Mouse (Mus musculus) bone marrow macrophage, adult 2 months (primary cell): ENCODE data around the gene Fnbp4. TPM values are rescaled to one million over a fixed set of nuclear protein-coding genes. Genes with fewer than 3 reads are reported as not detected.
"Not testable (repeated sequence)": the region's sequence is repeated elsewhere in the genome, so short reads cannot be mapped to it uniquely, and the experiment has no call there.

ENCODE experiments used
- H3K27ac ChIP-seq: 2 replicates; pipeline ENCODE4 v1.5.1; 2012; ENCODE audit warnings: low read depth, low read length; ENCODE audit not compliant: insufficient read depth
- H3K4me1 ChIP-seq: 2 replicates; pipeline ENCODE4 v1.6.1; 2012; ENCODE audit warnings: low read length; ENCODE audit not compliant: control insufficient read depth, insufficient read depth
- H3K4me3 ChIP-seq: 2 replicates; pipeline ENCODE4 v1.5.1; 2012; ENCODE audit warnings: mild to moderate bottlenecking, low read length, moderate library complexity; ENCODE audit not compliant: insufficient read depth
- CTCF ChIP-seq: IDR thresholded peaks from 2 replicates; pipeline ENCODE4 v1.5.1; 2012; ENCODE audit warnings: low read depth, mild to moderate bottlenecking, low read length, moderate library complexity
- POLR2A ChIP-seq: IDR thresholded peaks from 2 replicates; pipeline ENCODE4 v1.6.1; 2012; ENCODE audit warnings: mild to moderate bottlenecking, low read depth, low read length, borderline replicate concordance
- polyA plus RNA-seq: library from polyadenylated mRNA; stranded (reverse); fragments of >200 nt; gene quantifications from 2 replicates; pipeline ENCODE4 v1.2.4, GENCODE M21; 2012; ENCODE audit not compliant: missing spikeins, insufficient read depth, insufficient read length

Gene Fnbp4
- polyA plus RNA-seq, 1 experiment: 112 TPM

GRCm38 (mm10) chr2:90822978-90823377 is 77.8 kb downstream of the Fnbp4 start:
- TF ChIP-seq POLR2A: no peak
- TF ChIP-seq CTCF: no peak
- Histone ChIP-seq H3K4me1 (no peaks in the 10 kb centered on the region), H3K27ac (no peak overlapping the region), H3K4me3 (no peak overlapping the region)

- Histone ChIP-seq H3K4me3 (no peak overlapping the region), H3K4me1 (no peaks in the 10 kb centered on the region), H3K27ac (no peak overlapping the region)
- no peak for TF ChIP-seq CTCF
Observed at GRCm38 (mm10) chr2:90823781-90824180, 78.6 kb downstream of the Fnbp4 start.

- H3K27ac ChIP-seq, H3K4me3 ChIP-seq, H3K4me1 ChIP-seq: not testable (repeated sequence)
Observed at GRCm38 (mm10) chr2:90824528-90824927, 79.4 kb downstream of the Fnbp4 start.

- Histone ChIP-seq H3K27ac (no peak overlapping the region), H3K4me1 (no peaks in the 10 kb centered on the region), H3K4me3 (no peak overlapping the region)
- TF ChIP-seq POLR2A: no peak
- TF ChIP-seq CTCF: no peak
Observed at GRCm38 (mm10) chr2:90825515-90826172, 80.5 kb downstream of the Fnbp4 start.

- H3K27ac ChIP-seq: no peak overlapping the region
- TF ChIP-seq CTCF: no peak
- TF ChIP-seq POLR2A: no peak
- H3K4me3 ChIP-seq: no peak overlapping the region
- H3K4me1 ChIP-seq: no peaks in the 10 kb centered on the region
Observed at GRCm38 (mm10) chr2:90828739-90829138, 83.6 kb downstream of the Fnbp4 start.

Other genes with a start within 250 kb of the Fnbp4 start
- 204 and 241 TPM in 2 replicates for gene Ptprj, start 164.7 kb upstream of the Fnbp4 start, polyA plus RNA-seq
- 18.4 and 21.9 TPM in 2 replicates for gene Nup160, start 68.2 kb upstream of the Fnbp4 start, polyA plus RNA-seq
- gene Agbl2, start 37.4 kb downstream of the Fnbp4 start, polyA plus RNA-seq: not detected in 2 replicates
- gene Mtch2, start 101.8 kb downstream of the Fnbp4 start, polyA plus RNA-seq: 106 and 108 TPM in 2 replicates
- gene C1qtnf4, start 140.5 kb downstream of the Fnbp4 start, polyA plus RNA-seq: not detected in 2 replicates
- 16.7 and 24.8 TPM in 2 replicates for gene Kbtbd4, start 159.4 kb downstream of the Fnbp4 start, polyA plus RNA-seq
- 84.0 and 102 TPM in 2 replicates for gene Ndufs3, start 159.5 kb downstream of the Fnbp4 start, polyA plus RNA-seq
- gene Celf1, start 195.0 kb downstream of the Fnbp4 start, polyA plus RNA-seq: 48.6 and 59.9 TPM in 2 replicates